In the genomic region with DNA sequence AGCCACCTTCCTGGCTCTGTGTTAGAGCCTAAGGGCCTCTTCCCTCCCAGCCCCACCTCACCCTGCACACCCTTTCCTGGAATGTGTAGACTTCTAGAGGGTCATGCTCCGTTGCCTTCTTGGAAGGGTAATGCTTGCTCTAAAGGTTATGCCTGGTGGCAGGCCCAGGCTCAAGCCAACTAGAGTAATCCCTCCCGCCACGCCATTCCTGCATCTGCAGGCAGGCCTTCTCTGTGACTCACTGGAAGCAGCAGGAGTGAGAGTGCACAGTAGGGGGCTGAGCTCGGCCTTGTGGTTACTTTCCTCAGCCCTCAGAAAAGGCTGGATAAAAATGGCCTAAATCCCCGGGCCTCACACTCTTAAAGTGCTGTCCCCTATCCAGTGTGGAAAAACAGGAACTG, we compare ENCODE assay signal across 8 mouse cellular contexts. TPM values are rescaled to one million over a fixed set of nuclear protein-coding genes. Genes with fewer than 3 reads are reported as not detected.
DNase-seq lines count a peak whose midpoint lies in the region; ATAC-seq and TF ChIP-seq lines count a peak whose summit lies in the region.

No protein-coding gene starts in this region.

- TF ChIP-seq CTCF in kidney, adult 2 months (conservative IDR thresholded peaks at IDR 0.05; ENCODE audit: insufficient read depth, insufficient read length, low read depth, low read length) = no peak

- peaks cover 70% of the 10 kb centered on the region for H3K36me3 ChIP-seq in megakaryocyte, embryonic 14.5 days (replicated peaks; ENCODE audit: low read length)
- H3K36me3 ChIP-seq in forebrain, embryonic 12.5 days (replicated peaks) = peaks cover 61% of the 10 kb centered on the region
- peaks cover 10% of the 10 kb centered on the region for H3K36me3 ChIP-seq in kidney, adult 2 months (ENCODE audit: control insufficient read depth, insufficient read depth, low read length)

- DNase-seq in adrenal gland, postnatal 10 days = peak; percentile 56
- DNase-seq in kidney, adult 2 months = peak; percentile 93
- DNase-seq in lung, postnatal 36 days = peak; percentile 10
- DNase-seq in gastrocnemius, postnatal 10 days = no peak
- DNase-seq in thymus, postnatal 4 days = no peak

- H3K4me3 ChIP-seq in megakaryocyte, embryonic 14.5 days (replicated peaks) = peak overlapping the region; percentile 100
- H3K4me3 ChIP-seq in forebrain, embryonic 12.5 days (replicated peaks) = peak overlapping the region; percentile 92
- H3K4me3 ChIP-seq in kidney, adult 2 months (ENCODE audit: insufficient read depth, low read depth, low read length) = peak overlapping the region; percentile 16

- H3K27ac ChIP-seq in forebrain, embryonic 12.5 days = peak overlapping the region; percentile 50; the same call in 1 of the 2 replicates
- H3K27ac ChIP-seq in kidney, adult 2 months (ENCODE audit: insufficient read depth, low read depth, low read length) = peak overlapping the region; percentile 46

- peak overlapping the region; percentile 95 for H3K9ac ChIP-seq in forebrain, embryonic 12.5 days

- no peaks in the 10 kb centered on the region for H3K9me3 ChIP-seq in megakaryocyte, embryonic 14.5 days
- no peaks in the 10 kb centered on the region for H3K9me3 ChIP-seq in forebrain, embryonic 12.5 days

- H3K4me1 ChIP-seq in megakaryocyte, embryonic 14.5 days = peaks cover 61% of the 10 kb centered on the region
- H3K4me1 ChIP-seq in forebrain, embryonic 12.5 days = peaks cover 26% of the 10 kb centered on the region
- H3K4me1 ChIP-seq in kidney, adult 2 months (ENCODE audit: control insufficient read depth, insufficient read depth, low read length) = peaks cover 8% of the 10 kb centered on the region

- no peak for ATAC-seq in megakaryocyte, adult 5-6 weeks (ENCODE audit: poor library complexity, severe bottlenecking)
- ATAC-seq in forebrain, embryonic 12.5 days (ENCODE audit: low FRiP score) = no peak

- TF ChIP-seq POLR2A in kidney, adult 2 months (IDR thresholded peaks at IDR 0.05; ENCODE audit: low read depth, low read length) = no peak

- peak overlapping the region; percentile 89 for H3K4me2 ChIP-seq in forebrain, embryonic 12.5 days

- no peaks in the 10 kb centered on the region for H3K27me3 ChIP-seq in megakaryocyte, embryonic 14.5 days (replicated peaks)
- H3K27me3 ChIP-seq in forebrain, embryonic 12.5 days = no peaks in the 10 kb centered on the region
- no peaks in the 10 kb centered on the region for H3K27me3 ChIP-seq in kidney, adult 2 months (replicated peaks; ENCODE audit: control insufficient read depth, insufficient read depth, low read length)

- WGBS in forebrain, embryonic 12.5 days = 11% methylated on average over 5 of the region's 5 CpGs
- 9% methylated on average over 5 of the region's 5 CpGs for WGBS in kidney, adult 2 months

RNA-seq across cellular contexts. Expression of a gene that starts 1.8 kb away (rescaled TPM):
- polyA plus RNA-seq in megakaryocyte, embryonic 14.5 days (2012; ENCODE audit: insufficient read depth, low replicate concordance) = 49.0 and 228 TPM in 2 replicates
- 287 and 332 TPM in 2 replicates for total RNA-seq in megakaryocyte, adult 5-6 weeks (2015)
- total RNA-seq in megakaryocyte, adult 5-6 weeks (2017) = 207 and 242 TPM in 2 replicates
- 100 to 1,000 TPM; 277 to 296 TPM for total RNA-seq in adrenal gland, postnatal 10 days (2021)
- polyA plus RNA-seq in forebrain, embryonic 12.5 days (2016; fragmentation: Nextera tagmentation; extraction: Ambion mirVana) = 834 and 882 TPM in 2 replicates
- polyA plus RNA-seq in kidney, adult 2 months (2012; rRNA removed) = 639 and 682 TPM in 2 replicates
- 100 to 1,000 TPM; 170 to 199 TPM for total RNA-seq in gastrocnemius, postnatal 10 days (2021)

RNA-seq across cellular contexts. Expression of a gene that starts 11.3 kb away (rescaled TPM):
- 24.1 TPM in 1 of 2 replicates, not detected in the other for polyA plus RNA-seq in megakaryocyte, embryonic 14.5 days (2012; ENCODE audit: insufficient read depth, low replicate concordance)
- total RNA-seq in megakaryocyte, adult 5-6 weeks (2015) = 15.4 and 21.7 TPM in 2 replicates
- total RNA-seq in megakaryocyte, adult 5-6 weeks (2017) = 27.5 and 32.1 TPM in 2 replicates
- total RNA-seq in adrenal gland, postnatal 10 days (2021) = 10 to 100 TPM; 71.2 to 78.8 TPM
- polyA plus RNA-seq in forebrain, embryonic 12.5 days (2016; fragmentation: Nextera tagmentation; extraction: Ambion mirVana) = 60.9 and 74.3 TPM in 2 replicates
- polyA plus RNA-seq in kidney, adult 2 months (2012; rRNA removed) = 39.0 and 45.1 TPM in 2 replicates
- total RNA-seq in gastrocnemius, postnatal 10 days (2021) = 10 to 100 TPM; 51.8 to 52.5 TPM

RNA-seq across cellular contexts. Expression of a gene that starts 20.3 kb away (rescaled TPM):
- polyA plus RNA-seq in megakaryocyte, embryonic 14.5 days (2012; ENCODE audit: insufficient read depth, low replicate concordance) = 21.1 and 45.9 TPM in 2 replicates
- total RNA-seq in megakaryocyte, adult 5-6 weeks (2015) = 21.9 and 22.4 TPM in 2 replicates
- total RNA-seq in megakaryocyte, adult 5-6 weeks (2017) = 2.6 and 4.2 TPM in 2 replicates
- 10 to 100 TPM; 38.9 to 43.5 TPM for total RNA-seq in adrenal gland, postnatal 10 days (2021)
- 43.9 and 51.2 TPM in 2 replicates for polyA plus RNA-seq in forebrain, embryonic 12.5 days (2016; fragmentation: Nextera tagmentation; extraction: Ambion mirVana)
- polyA plus RNA-seq in kidney, adult 2 months (2012; rRNA removed) = 33.5 and 37.4 TPM in 2 replicates
- 10 to 100 TPM; 36.3 to 44.4 TPM for total RNA-seq in gastrocnemius, postnatal 10 days (2021)

RNA-seq across cellular contexts. Expression of a gene that starts 38.5 kb away (rescaled TPM):
- 5.9 and 9.1 TPM in 2 replicates for polyA plus RNA-seq in megakaryocyte, embryonic 14.5 days (2012; ENCODE audit: insufficient read depth, low replicate concordance)
- 30.1 and 31.6 TPM in 2 replicates for total RNA-seq in megakaryocyte, adult 5-6 weeks (2015)
- 43.1 and 46.1 TPM in 2 replicates for total RNA-seq in megakaryocyte, adult 5-6 weeks (2017)
- 10 to 100 TPM; 56.6 to 61.4 TPM for total RNA-seq in adrenal gland, postnatal 10 days (2021)
- 120 and 125 TPM in 2 replicates for polyA plus RNA-seq in forebrain, embryonic 12.5 days (2016; fragmentation: Nextera tagmentation; extraction: Ambion mirVana)
- 30.4 and 33.9 TPM in 2 replicates for polyA plus RNA-seq in kidney, adult 2 months (2012; rRNA removed)
- 10 to 100 TPM; 45.1 to 46.1 TPM for total RNA-seq in gastrocnemius, postnatal 10 days (2021)

RNA-seq across cellular contexts. Expression of a gene that starts 52.2 kb away (rescaled TPM):
- not detected in 2 replicates for polyA plus RNA-seq in megakaryocyte, embryonic 14.5 days (2012; ENCODE audit: insufficient read depth, low replicate concordance)
- not detected in 2 replicates for total RNA-seq in megakaryocyte, adult 5-6 weeks (2015)
- total RNA-seq in megakaryocyte, adult 5-6 weeks (2017) = not detected in 2 replicates
- total RNA-seq in adrenal gland, postnatal 10 days (2021) = 1 to 10 TPM; 1.9 to 4.8 TPM
- polyA plus RNA-seq in forebrain, embryonic 12.5 days (2016; fragmentation: Nextera tagmentation; extraction: Ambion mirVana) = 2.0 and 2.8 TPM in 2 replicates
- polyA plus RNA-seq in kidney, adult 2 months (2012; rRNA removed) = 0.14 and 0.33 TPM in 2 replicates
- total RNA-seq in gastrocnemius, postnatal 10 days (2021) = under 1 TPM; 0.07 to 0.16 TPM

Comparison
In these comparisons a context has a peak if more than half of its experiments do, and no peak if none do; other contexts are left out.
1. H3K4me3 ChIP-seq: peak in every context shown above with its lines; median percentile 100 in megakaryocyte, embryonic 14.5 days; 92 in forebrain, embryonic 12.5 days; 16 in kidney, adult 2 months.
2. DNase-seq: peak in adrenal gland, postnatal 10 days (single experiment), kidney, adult 2 months (single experiment) and lung, postnatal 36 days (single experiment); none in gastrocnemius, postnatal 10 days (single experiment) and thymus, postnatal 4 days (single experiment).